Mouse (Mus musculus) Muller cell, postnatal 12 days (primary cell): ENCODE results near the gene 1700056E22Rik.

Experiments
- DNase-seq: peaks from one replicate; pipeline ENCODE4 v3.0.0-alpha.2; 2015; ENCODE audit errors: inconsistent ontology term

The 1700056E22Rik gene

DNA sequence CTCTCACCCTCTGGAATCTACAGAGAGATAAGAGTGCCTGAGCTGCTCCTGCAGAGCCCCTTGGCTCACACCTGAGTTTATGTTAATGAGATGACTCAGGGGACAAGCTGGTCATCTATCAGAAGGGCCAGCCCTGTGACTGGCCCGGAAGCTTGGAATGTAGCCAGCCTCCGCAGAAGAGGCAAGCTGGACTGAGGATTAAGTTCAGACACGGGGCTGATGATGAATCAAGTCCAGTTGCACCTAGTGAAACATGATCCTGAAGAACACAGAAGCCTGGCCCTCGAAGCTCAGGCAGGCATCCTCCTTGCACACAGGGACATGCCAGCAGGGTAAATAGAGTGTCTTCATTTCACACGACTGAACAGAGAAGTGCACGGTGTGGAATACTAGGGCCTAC, 17.7 kb upstream of the 1700056E22Rik start:
- peak; percentile 75 for DNase-seq

DNA sequence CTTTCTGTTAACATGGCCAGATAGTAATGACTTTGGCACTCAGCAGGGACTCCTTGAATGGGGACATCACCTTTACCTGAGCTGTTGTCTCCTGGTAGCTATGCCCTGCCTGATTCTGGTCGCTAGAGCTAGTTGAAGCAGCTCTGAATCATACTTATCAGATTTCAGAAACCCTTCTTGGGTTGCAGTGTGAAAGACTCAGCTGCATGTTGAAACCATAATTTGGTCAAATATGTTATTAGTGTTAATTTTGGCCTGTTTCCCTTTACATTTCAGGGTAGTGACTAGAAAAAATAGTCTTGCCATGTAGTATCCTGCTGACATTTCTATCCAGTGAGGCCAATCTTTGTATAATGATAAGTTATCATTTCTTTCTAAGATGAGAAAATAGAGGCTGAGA, 17.2 kb upstream of the 1700056E22Rik start:
- no peak for DNase-seq

DNA sequence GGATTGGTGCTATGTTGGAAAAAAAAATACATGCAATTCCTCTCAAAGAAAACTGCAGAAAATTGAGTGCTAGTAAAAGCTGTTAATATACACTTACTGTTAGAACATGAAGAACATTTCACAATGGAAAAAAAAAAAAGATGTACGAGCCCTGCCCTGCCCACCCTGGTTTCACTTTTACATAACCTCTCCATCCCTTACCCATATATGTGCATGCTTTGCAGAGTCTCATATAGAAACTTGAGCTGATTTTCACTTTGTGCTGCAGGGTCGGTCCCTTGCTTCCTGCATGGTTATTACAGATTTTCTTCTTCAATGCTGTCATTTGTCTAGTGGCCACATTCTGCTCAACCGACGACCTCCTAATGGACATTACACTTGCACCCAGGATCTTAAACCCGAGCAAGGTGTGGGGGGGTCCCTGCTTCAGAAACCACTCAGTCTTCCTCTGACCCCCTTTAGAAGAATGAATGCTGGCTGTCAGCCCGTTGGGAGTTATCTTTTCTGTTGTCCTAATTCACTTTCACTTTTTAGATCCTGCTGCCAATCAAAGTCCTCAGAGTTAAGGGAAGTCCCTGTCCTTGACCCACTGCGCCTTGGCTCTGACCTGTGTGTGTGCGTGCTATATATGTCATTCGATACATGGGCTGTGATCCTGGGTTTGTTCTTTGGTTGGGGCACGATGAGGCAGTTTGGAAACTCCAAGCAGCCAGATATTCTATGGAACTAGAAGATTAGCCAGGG, 14.7 kb upstream of the 1700056E22Rik start:
- DNase-seq = no peak

DNA sequence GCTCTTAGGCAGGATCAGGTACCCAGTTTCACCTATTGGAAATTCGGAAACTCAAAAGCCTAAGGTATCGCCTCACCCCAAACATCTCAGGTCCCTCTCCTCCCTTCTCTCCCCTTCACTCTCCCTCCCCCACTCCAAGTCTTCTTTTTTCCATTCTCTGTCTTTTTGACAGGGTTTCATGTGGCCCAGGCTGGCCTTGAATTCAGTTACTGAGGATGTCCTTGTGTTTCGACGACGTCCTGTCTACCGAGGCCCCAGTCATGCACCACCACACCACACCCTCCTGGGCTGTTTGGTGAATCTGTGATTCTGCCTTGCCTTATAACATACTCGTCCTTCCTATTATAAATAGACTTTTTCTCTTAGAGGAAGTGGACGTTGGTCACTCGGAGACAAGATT, 13.7 kb upstream of the 1700056E22Rik start:
- no peak for DNase-seq

DNA sequence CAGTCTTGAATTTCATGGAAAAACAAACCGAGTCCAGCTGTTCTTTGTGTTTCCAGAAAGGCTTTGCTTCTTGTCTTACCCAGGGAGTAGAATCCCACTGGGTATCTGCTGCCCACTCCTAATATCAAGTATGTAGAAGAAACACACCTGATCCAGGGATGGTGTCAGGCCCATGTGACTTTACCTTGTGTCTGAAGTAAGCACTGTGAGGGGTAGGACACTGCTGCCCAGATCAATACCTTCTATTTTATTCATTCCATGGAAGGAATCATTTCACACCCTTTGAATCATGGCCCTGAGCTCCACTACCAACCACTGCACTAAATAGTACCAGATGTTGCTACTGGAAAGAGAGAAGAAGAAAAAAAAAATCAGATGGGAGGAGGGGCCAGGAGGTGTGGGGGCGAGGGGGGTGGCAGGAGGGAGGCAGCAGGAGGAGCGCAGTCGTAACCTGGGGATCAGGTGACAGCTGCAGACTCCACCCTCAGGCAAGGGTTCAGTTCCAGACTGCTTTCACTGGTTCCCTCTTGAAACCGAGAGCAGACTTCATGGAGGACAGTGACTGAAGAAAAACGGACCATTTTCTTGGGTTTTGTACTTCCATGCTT, 12.1 kb upstream of the 1700056E22Rik start:
- DNase-seq = no peak

DNA sequence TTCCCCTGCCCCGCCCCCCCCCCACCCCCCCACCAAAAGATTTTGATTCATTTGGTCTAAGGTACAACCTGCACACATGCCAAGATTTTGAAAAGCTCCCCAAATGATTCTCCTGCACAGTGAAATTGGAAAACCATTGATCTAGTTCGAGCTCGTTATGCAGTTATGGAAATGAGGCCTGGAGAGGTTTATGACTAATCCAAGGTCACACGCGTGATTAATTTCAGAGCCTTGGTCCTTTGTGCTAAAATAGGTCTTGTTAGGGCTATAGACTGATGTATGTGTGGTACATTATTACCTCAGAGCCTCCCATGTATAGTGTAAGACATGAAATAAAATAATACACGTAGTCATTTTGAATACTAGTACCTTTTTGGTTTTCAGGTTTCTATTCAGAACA, 9.3 kb upstream of the 1700056E22Rik start:
- peak; percentile 53 for DNase-seq

DNA sequence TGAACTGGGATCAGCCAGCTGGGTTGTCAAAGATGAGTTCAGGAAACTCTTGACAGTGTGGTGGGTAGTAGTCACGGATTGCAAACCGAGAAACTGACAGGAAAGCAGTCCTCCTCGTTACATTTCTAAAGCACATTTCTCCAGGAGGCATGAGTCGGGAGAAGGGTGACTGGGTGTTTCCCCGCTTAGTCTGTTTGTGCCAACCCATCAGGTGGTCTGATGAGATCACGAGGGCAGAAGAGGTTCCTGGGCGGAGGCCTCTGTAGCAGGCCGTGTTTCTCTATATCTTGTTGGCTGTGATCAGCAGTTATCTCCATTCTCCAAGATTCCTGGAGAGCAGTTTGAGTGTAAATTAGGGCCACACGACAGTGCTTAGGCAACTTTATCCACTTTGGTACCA, 8.6 kb upstream of the 1700056E22Rik start:
- DNase-seq = peak; percentile 27

DNA sequence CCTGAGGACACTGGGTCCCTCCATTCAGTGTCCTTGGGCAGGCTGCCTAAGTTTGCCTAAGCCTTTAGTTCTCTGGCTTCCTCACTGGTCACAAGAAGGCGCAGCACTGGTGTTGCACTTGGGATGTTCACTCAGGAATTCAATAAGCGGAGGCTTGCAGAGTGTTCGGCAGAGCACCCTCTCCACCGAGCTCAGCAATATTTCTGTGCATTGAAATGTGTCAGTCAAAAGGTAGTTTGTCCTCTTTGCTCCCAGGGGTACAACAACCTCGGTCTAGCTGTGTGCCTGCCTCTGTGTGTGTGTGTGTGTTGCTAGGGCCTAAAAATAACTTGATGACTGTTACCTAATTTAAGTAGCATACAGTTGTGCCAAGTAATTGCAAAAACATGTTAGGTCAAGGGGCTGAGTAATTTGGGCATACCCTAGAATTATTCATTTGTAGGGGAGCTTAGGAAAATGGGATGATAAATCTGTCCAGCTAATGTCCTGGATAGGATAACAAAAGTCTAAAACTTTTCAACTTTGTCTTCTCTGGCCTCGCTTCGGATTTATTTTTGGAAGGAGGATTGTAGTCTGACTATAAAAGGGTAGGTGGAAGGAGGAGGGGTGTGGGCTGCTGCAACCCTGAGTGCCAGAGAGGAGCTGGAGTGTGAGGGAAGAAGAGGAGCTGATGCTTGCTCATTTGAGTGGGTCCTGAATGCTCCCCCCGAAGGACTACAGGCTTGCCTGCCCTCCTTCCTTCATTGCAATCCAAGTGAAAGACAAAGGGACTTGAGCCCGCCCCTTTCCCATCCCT, 7.9 kb upstream of the 1700056E22Rik start:
- peak; percentile 65 for DNase-seq

DNA sequence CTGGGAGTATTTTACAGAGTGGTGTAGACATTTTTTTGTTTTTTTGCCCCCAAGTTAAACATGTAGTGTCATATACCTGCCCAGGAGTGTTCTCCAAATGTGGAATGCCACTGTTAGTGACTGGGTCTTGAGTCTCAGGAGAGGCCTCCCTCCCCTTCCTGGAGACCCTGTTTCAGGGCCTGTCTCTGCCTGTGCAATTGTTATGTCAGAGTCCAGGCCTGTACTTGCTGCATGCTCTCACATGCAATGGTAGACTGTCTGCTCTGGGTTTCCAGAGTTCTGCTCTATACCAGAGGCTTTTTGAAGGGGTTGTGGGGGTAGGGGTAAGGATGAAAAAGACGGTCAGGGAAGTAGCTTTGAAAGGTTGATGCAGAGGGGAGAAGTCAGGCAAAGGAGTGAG, 6.8 kb upstream of the 1700056E22Rik start:
- no peak for DNase-seq

DNA sequence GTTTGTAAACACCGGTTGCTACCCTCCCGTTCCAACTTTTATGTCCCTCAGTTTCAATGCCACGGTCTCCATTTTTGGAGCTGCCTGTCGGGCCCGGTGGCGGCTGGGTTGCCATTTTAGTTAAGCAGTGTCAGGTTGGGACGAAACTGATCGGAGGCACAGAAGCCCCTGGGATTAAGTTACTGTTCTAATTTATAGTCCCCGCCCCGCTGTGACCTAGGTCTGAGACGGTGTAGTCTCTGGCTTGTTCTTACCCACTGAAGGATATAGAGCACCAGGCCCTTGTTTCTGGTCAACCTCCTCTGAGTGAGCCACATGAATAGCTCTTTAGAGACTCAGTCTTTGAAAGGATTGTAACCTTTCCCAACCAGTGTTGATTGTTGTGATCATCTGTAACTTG, 6.1 kb upstream of the 1700056E22Rik start:
- DNase-seq = no peak

DNA sequence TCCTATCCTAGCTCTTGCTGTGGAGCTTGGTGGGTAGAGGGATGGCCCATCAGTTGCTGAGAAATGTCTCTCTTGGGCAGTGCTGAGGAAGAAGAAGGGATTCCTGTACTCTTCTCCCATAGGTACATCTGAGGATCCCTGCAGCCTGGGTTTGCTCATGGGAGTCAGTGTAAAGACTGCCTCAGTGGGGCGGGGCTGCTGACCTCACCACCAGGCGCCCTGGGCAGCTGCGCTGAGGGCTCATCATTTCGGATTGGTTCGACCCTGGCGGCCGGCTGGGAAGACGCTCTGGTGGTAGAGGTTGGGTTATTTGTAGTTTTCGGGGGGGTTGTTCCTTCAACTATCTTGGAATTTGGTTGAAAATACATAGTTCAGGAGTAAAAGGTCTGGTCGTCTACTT, 5.2 kb upstream of the 1700056E22Rik start:
- DNase-seq = no peak

DNA sequence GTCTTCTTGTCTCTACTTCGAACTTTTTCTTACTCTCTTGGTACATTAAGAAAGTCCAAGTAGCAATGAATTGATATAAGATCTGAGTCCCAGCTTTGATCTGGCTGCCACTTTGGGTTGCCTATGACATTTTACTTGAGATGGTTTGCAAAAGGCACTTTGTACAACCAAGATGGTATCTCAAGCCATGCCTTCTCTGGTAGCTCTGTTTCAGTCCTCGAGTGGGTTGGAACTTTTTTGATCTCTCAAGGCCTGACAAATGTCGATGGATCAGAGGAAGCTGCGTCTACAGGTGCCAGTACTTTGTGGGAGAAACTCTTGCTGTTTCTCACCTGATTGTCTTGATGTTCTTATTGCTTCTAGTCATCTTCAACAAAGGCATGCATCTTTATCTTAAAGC, 3.7 kb upstream of the 1700056E22Rik start:
- DNase-seq = no peak

DNA sequence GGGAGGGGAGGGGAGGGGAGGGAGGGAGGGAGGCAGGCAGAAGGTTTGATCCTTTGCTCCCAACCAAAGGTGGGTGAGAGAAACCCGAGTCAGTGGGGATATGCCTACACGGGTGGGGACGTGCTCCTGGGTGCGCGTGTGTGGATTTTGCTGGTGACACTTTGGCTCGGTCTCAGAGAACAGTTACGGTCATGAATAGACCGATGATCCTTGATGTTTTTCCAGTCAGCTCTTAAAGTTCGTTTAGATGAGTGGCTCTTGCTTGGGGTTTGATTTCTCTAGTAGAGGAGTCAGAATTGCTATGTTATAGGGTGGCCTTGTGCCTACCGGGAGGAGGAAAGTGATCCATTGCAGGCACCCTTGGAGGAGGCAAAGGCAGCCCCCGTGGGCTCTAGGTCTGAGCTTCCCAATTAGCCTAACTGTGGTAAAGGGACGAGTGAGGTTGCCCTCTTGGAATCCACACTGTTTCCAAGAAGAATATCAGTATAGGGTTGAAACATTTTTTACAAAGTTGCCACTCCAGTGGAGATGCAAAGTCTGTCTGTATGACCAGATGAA, 1.3 kb upstream of the 1700056E22Rik start:
- DNase-seq = peak; percentile 36

DNA sequence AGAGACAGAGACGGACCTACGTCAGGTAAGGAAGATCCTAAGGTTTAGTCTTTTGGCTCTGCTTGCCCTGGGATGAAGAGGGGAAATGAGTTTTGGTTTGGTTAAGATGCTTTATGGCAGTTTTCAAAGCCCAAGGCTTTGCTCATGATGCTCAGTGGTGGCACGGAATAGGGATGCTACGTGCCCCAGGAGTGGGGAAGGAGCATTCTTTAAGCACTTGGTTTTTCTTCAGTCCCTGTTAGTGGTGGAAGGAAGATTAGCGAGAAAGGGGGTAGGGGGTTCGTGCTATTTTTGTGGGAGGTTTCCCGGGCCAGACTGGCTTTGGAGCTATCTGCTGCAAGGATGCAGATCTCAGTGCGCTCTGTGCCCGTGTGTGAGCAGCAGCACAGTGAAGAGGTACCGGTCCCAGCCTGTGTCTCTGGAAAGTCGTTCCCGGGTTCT, 660 bp upstream of the 1700056E22Rik start:
- DNase-seq = peak; percentile 67

DNA sequence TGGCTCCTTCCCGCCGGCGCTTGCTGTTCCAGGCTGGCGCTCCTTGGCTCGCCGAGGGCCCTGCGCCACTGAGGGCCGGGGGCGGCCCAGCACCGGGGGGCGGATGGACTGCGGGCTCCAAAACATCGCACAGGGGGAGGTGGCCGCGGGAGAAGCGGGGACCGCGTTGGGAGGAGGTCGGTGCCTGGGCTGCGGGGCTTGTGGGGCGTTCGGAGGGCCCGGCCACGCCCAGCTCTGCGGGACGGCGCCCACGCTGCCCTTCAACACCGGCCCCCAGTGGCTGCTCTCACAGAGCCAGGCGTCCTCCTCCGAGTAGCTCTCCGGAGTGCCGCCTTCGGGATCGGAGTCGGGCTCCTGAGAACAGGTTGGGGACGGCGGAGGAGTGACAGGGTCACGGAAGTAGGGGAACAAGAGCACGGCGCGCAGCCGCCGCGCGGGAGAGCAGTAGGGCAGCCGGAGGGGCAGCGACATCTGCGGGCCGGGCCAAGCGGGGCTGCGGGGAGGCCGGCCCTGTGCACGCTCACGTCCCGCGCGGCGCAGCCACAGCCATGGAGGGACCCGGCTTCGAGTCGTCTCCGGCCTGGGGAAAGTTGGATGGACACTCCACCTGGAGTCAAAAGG, 601 bp downstream of the 1700056E22Rik start:
- no peak for DNase-seq

DNA sequence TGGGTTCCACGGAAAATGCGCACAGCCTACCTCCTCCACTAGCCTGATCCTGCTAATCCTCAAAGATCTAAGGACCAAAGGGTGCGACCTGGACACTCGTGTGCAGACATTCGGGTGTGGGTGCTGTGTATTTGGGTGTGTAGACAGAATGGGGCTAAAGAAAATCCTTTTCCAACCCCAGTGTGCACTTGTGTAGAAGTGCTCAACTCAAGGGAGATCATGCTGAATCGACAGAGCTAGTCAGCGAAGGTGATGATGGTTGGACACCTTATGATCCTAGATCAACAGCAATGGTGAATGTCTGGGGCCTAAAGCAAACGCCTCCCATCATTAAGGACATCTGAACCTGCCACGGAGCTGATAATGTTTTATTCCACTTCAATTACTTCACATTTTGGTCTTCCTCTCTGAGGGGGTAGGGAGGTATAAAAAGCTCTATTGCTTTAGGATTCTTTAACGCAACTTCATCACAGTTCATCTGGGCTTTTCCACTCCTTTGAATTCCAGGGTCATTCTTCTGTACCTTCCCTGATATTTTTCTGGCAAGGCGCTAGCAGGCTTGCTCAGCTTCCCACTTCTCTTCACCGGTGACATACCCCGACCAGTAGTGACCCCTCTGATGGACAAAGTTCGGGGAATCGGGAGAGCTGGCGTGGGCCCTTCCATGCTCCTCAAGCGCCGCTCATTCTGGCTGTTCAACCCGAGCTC, 1.3 kb downstream of the 1700056E22Rik start:
- no peak for DNase-seq

DNA sequence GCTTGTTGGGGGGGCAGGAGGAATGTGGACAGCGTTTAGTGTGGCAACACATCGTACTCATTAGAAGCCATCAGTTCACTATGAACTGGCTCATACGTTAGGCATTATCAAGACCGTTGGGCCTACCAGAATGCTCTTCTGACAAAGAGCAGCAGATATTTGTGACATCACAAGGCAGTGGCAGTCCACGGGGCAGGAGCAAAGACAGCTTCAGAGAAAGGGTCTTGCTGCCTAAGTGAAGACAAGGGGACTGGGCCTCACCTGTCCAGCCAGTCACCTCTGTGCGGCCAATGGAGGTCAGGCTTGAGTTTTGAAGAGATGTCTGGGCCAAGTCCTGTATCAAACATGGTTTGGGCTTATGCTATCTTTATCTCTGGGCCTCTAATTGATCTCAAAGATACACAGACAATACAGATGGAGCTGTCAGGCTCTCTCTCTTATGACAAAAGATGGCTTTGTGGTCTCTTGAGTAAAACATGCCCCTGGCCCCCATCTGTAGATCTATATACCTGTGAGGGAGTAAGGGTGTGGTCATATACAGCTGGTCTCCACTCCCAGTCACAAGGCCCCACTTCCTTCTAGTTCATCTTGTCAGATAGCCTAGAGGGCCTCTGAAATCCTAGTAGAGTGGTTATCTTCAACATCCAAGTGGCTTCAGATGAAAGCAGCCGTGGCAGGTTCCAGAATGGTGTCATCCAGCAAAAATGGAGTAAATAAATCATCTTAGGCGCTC, 3.9 kb downstream of the 1700056E22Rik start:
- DNase-seq = no peak

DNA sequence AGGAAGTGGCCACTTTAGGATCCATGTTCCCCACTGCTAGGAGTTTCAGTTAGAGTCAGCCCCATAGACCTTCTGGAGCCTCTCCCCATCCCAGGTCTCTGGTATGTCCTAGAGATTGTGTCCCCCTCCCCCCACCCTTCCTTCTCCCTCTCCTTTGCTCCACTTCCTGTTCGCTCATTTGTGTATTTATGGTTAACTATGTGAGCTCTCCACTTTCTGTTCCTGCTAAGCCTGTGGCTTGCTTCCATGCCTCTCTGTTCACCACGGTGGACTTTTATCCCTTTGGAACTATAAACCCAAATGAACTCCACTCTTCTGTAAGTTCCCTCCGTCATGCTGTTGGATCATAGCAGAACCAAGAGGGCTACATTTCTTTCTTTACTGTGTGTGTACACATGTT, 7.1 kb downstream of the 1700056E22Rik start:
- no peak for DNase-seq

DNA sequence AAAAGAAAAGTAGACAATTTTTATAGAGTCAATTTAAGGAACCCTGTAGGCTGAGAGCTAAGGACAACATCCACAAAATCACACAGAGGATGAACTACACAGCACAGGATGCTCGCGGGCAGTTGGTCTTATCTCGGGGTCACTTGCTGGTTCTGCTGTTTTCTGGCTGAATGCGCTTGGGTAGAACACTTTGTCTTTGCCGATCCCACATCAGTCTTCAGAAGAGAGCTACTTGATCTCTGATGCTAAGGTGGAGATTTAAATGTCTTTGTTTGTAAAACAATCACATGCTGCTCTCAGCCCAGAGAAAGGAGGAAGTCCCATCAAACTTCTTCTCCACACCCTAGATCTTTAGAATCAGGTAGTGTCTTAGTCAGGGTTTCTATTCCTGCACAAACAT, 9.0 kb downstream of the 1700056E22Rik start:
- no peak for DNase-seq

DNA sequence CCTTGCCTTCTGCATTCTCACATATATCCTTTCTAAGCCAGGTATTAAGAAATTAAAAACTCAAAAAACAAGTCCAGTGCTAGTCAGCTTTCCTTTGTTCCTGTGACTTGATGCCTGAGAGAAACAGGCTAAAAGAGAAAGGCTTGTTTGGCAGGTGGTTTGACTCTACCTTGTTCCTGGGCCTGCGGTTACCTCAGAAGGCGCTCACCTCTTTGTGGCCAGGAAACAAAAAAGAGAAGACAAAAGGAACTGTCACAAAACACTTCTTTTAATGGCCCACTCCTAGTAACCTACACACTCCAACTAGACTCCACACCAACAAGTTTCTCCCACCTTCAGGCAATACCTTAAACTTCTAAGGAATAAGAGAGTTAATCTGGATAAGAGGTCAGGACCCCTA, 9.5 kb downstream of the 1700056E22Rik start:
- DNase-seq = no peak

DNA sequence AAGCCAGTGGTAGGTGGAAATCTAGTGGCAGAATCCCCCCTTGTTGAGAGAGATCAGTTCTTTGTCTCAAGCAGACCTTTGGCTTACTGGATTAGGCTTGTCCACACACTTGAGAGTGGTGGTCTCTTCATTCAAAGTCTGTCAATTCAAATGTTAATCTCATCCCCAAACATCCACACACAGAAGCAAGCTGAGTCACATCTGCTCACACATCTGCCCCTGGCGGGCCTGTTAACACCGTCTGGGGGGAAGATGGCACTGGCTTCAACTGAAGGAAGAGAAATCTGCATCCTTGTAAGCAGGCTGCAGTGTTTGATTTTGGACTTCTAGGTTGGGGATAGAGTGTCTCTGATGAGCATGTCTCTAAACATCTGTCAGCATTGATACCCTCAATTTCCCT, 10.1 kb downstream of the 1700056E22Rik start:
- no peak for DNase-seq
